Mouse (Mus musculus) granulocyte monocyte progenitor cell, adult 5-6 weeks (primary cell): ENCODE measurements around the gene Alkbh6. TPM values are rescaled to one million over a fixed set of nuclear protein-coding genes. Genes with fewer than 3 reads are reported as not detected.

Source experiments
- ATAC-seq: replicated peaks from 2 replicates; pipeline ENCODE4 v1.8.0; 2016; ENCODE audit warnings: mild to moderate bottlenecking, moderate TSS enrichment, inconsistent platforms; ENCODE audit not compliant: poor library complexity, severe bottlenecking
- total RNA-seq, 2 experiments: library from RNA; stranded (forward) in 1 of 2; stranded (reverse) in 1 of 2; fragments of 200-712, 200-1000 nt in 1 of 2; fragments of >200 nt in 1 of 2; fragmentation: Nextera tagmentation in 1 of 2; gene quantifications; 2 replicates each; pipeline ENCODE4 v1.2.3; 2014 to 2017

The Alkbh6 gene
- total RNA-seq, 2 experiments from 2014 or later, result 30.1 to 32.6 TPM

GRCm38 (mm10) chr7:30363344-30363738 lies 54.8 kb downstream of the Alkbh6 start:
- ATAC-seq, result no peak

Other genes with a start within 250 kb of the Alkbh6 start
- 7.0 and 9.2 TPM in 2 replicates for gene Zfp82, start 235.8 kb upstream of the Alkbh6 start, total RNA-seq (2014; fragmentation: Nextera tagmentation)
- gene Zfp82, start 235.8 kb upstream of the Alkbh6 start, total RNA-seq (2017), result 3.0 and 9.6 TPM in 2 replicates
- 2.8 TPM in 1 of 2 replicates, not detected in the other for gene Gm26920, start 218.3 kb upstream of the Alkbh6 start, total RNA-seq (2014; fragmentation: Nextera tagmentation)
- not detected in 2 replicates for gene Gm26920, start 218.3 kb upstream of the Alkbh6 start, total RNA-seq (2017)
- gene Zfp566, start 218.2 kb upstream of the Alkbh6 start, total RNA-seq (2014; fragmentation: Nextera tagmentation), result 7.6 and 15.7 TPM in 2 replicates
- gene Zfp566, start 218.2 kb upstream of the Alkbh6 start, total RNA-seq (2017), result 3.2 and 6.0 TPM in 2 replicates
- 41.6 and 58.5 TPM in 2 replicates for gene Zfp260, start 213.9 kb upstream of the Alkbh6 start, total RNA-seq (2014; fragmentation: Nextera tagmentation)
- 26.1 and 28.7 TPM in 2 replicates for gene Zfp260, start 213.9 kb upstream of the Alkbh6 start, total RNA-seq (2017)
- gene Zfp382, start 186.8 kb upstream of the Alkbh6 start, total RNA-seq (2014; fragmentation: Nextera tagmentation), result 9.7 and 13.3 TPM in 2 replicates
- 7.7 and 8.3 TPM in 2 replicates for gene Zfp382, start 186.8 kb upstream of the Alkbh6 start, total RNA-seq (2017)
- gene Zfp146, start 139.0 kb upstream of the Alkbh6 start, total RNA-seq (2014; fragmentation: Nextera tagmentation), result 52.0 and 61.0 TPM in 2 replicates
- 80.7 and 101 TPM in 2 replicates for gene Zfp146, start 139.0 kb upstream of the Alkbh6 start, total RNA-seq (2017)
- not detected in 2 replicates for gene Cox7a1, start 124.6 kb upstream of the Alkbh6 start, total RNA-seq (2014; fragmentation: Nextera tagmentation)
- 1.5 TPM in 1 of 2 replicates, not detected in the other for gene Cox7a1, start 124.6 kb upstream of the Alkbh6 start, total RNA-seq (2017)
- 236 and 240 TPM in 2 replicates for gene Capns1, start 109.9 kb upstream of the Alkbh6 start, total RNA-seq (2014; fragmentation: Nextera tagmentation)
- 176 and 196 TPM in 2 replicates for gene Capns1, start 109.9 kb upstream of the Alkbh6 start, total RNA-seq (2017)
- 79.3 and 81.3 TPM in 2 replicates for gene Polr2i, start 76.8 kb upstream of the Alkbh6 start, total RNA-seq (2014; fragmentation: Nextera tagmentation)
- gene Polr2i, start 76.8 kb upstream of the Alkbh6 start, total RNA-seq (2017), result 62.3 and 79.3 TPM in 2 replicates
- 113 and 115 TPM in 2 replicates for gene Tbcb, start 76.4 kb upstream of the Alkbh6 start, total RNA-seq (2014; fragmentation: Nextera tagmentation)
- gene Tbcb, start 76.4 kb upstream of the Alkbh6 start, total RNA-seq (2017), result 48.2 and 53.7 TPM in 2 replicates
- gene Ovol3, start 73.0 kb upstream of the Alkbh6 start, total RNA-seq (2014; fragmentation: Nextera tagmentation), result not detected in 2 replicates
- gene Ovol3, start 73.0 kb upstream of the Alkbh6 start, total RNA-seq (2017), result not detected in 2 replicates
- not detected in 2 replicates for gene Thap8, start 28.6 kb upstream of the Alkbh6 start, total RNA-seq (2014; fragmentation: Nextera tagmentation)
- gene Thap8, start 28.6 kb upstream of the Alkbh6 start, total RNA-seq (2017), result 0.57 TPM in 1 of 2 replicates, not detected in the other
- gene Wdr62, start 28.3 kb upstream of the Alkbh6 start, total RNA-seq (2014; fragmentation: Nextera tagmentation), result 21.6 and 29.4 TPM in 2 replicates
- gene Wdr62, start 28.3 kb upstream of the Alkbh6 start, total RNA-seq (2017), result 4.0 and 5.8 TPM in 2 replicates
- gene Clip3, start 17.0 kb upstream of the Alkbh6 start, total RNA-seq (2014; fragmentation: Nextera tagmentation), result not detected in 2 replicates
- gene Clip3, start 17.0 kb upstream of the Alkbh6 start, total RNA-seq (2017), result not detected in 2 replicates
- gene Syne4, start 6.1 kb downstream of the Alkbh6 start, total RNA-seq (2014; fragmentation: Nextera tagmentation), result 6.3 and 8.7 TPM in 2 replicates
- gene Syne4, start 6.1 kb downstream of the Alkbh6 start, total RNA-seq (2017), result 0.99 TPM in 1 of 2 replicates, not detected in the other
- 0.60 TPM in 1 of 2 replicates, not detected in the other for gene E130208F15Rik, start 13.0 kb downstream of the Alkbh6 start, total RNA-seq (2014; fragmentation: Nextera tagmentation)
- gene E130208F15Rik, start 13.0 kb downstream of the Alkbh6 start, total RNA-seq (2017), result 1.6 and 2.5 TPM in 2 replicates
- 10.5 and 11.8 TPM in 2 replicates for gene Sdhaf1, start 15.2 kb downstream of the Alkbh6 start, total RNA-seq (2014; fragmentation: Nextera tagmentation)
- 7.8 and 12.9 TPM in 2 replicates for gene Sdhaf1, start 15.2 kb downstream of the Alkbh6 start, total RNA-seq (2017)
- not detected in 2 replicates for gene Lrfn3, start 54.1 kb downstream of the Alkbh6 start, total RNA-seq (2014; fragmentation: Nextera tagmentation)
- gene Lrfn3, start 54.1 kb downstream of the Alkbh6 start, total RNA-seq (2017), result not detected in 2 replicates
- 665 and 703 TPM in 2 replicates for gene Tyrobp, start 105.0 kb downstream of the Alkbh6 start, total RNA-seq (2014; fragmentation: Nextera tagmentation)
- gene Tyrobp, start 105.0 kb downstream of the Alkbh6 start, total RNA-seq (2017), result 270 and 287 TPM in 2 replicates
- gene Hcst, start 111.1 kb downstream of the Alkbh6 start, total RNA-seq (2014; fragmentation: Nextera tagmentation), result 64.6 and 70.7 TPM in 2 replicates
- 9.0 and 31.6 TPM in 2 replicates for gene Hcst, start 111.1 kb downstream of the Alkbh6 start, total RNA-seq (2017)
- gene Nfkbid, start 113.0 kb downstream of the Alkbh6 start, total RNA-seq (2014; fragmentation: Nextera tagmentation), result 16.0 and 16.3 TPM in 2 replicates
- gene Nfkbid, start 113.0 kb downstream of the Alkbh6 start, total RNA-seq (2017), result 6.8 and 15.1 TPM in 2 replicates
- not detected in 2 replicates for gene Aplp1, start 136.8 kb downstream of the Alkbh6 start, total RNA-seq (2014; fragmentation: Nextera tagmentation)
- not detected in 2 replicates for gene Aplp1, start 136.8 kb downstream of the Alkbh6 start, total RNA-seq (2017)
- not detected in 2 replicates for gene Kirrel2, start 149.0 kb downstream of the Alkbh6 start, total RNA-seq (2014; fragmentation: Nextera tagmentation)
- not detected in 2 replicates for gene Kirrel2, start 149.0 kb downstream of the Alkbh6 start, total RNA-seq (2017)
- gene Nphs1, start 149.6 kb downstream of the Alkbh6 start, total RNA-seq (2014; fragmentation: Nextera tagmentation), result not detected in 2 replicates
- 0.56 and 0.57 TPM in 2 replicates for gene Nphs1, start 149.6 kb downstream of the Alkbh6 start, total RNA-seq (2017)
- gene Prodh2, start 184.9 kb downstream of the Alkbh6 start, total RNA-seq (2014; fragmentation: Nextera tagmentation), result 2.2 TPM in 1 of 2 replicates, not detected in the other
- not detected in 2 replicates for gene Prodh2, start 184.9 kb downstream of the Alkbh6 start, total RNA-seq (2017)
- 7.0 and 8.6 TPM in 2 replicates for gene Arhgap33, start 226.3 kb downstream of the Alkbh6 start, total RNA-seq (2014; fragmentation: Nextera tagmentation)
- gene Arhgap33, start 226.3 kb downstream of the Alkbh6 start, total RNA-seq (2017), result 3.7 and 3.8 TPM in 2 replicates
- gene Hspb6, start 243.5 kb downstream of the Alkbh6 start, total RNA-seq (2014; fragmentation: Nextera tagmentation), result 3.8 and 14.9 TPM in 2 replicates
- gene Hspb6, start 243.5 kb downstream of the Alkbh6 start, total RNA-seq (2017), result 3.6 and 3.9 TPM in 2 replicates
- gene Proser3, start 243.6 kb downstream of the Alkbh6 start, total RNA-seq (2014; fragmentation: Nextera tagmentation), result 7.3 and 15.8 TPM in 2 replicates
- gene Proser3, start 243.6 kb downstream of the Alkbh6 start, total RNA-seq (2017), result 2.8 and 9.2 TPM in 2 replicates